Mouse (Mus musculus) spleen, adult 10 weeks (tissue): ENCODE results near the gene Aqp8. TPM values are rescaled to one million over a fixed set of nuclear protein-coding genes. Genes with fewer than 3 reads are reported as not detected.

Source experiments
- polyA plus RNA-seq: library from polyadenylated mRNA; stranded (reverse); fragments of 350-450 nt; fragmentation: Illumina TruSeq; extraction: RNeasy Lipid Tissue Mini Kit (QIAGEN cat#74804); gene quantifications from one replicate; pipeline ENCODE4 v1.2.3, GENCODE M21; 2015; ENCODE audit warnings: low replicate concordance; ENCODE audit not compliant: insufficient read depth

Aqp8 gene
- polyA plus RNA-seq, result not detected

GRCm38 (mm10) chr7:123462070-123462501 lies at the start of gene Aqp8:
Gene Aqp8 (plus strand): TSS chr7:123462291.

GRCm38 (mm10) chr7:123500239-123501219 lies 38.4 kb downstream of the Aqp8 start, which contains the start of gene Zkscan2:
Gene Zkscan2 (minus strand): TSS chr7:123500449.

Other genes with a start within 250 kb of the Aqp8 start
- 3.6 TPM for gene Slc5a11, start 247.5 kb upstream of the Aqp8 start, polyA plus RNA-seq
- 18.1 TPM for gene Lcmt1, start 92.5 kb upstream of the Aqp8 start, polyA plus RNA-seq
- gene Arhgap17, start 92.4 kb upstream of the Aqp8 start, polyA plus RNA-seq, result 123 TPM
- 0.33 TPM for gene Zkscan2, start 38.2 kb downstream of the Aqp8 start, polyA plus RNA-seq